Mouse (Mus musculus): Measurements from ENCODE around the gene Srp9.

The Srp9 gene

GRCm38 (mm10) chr1:182105023-182105422, 19.5 kb upstream of the Srp9 start:
- no peak for DNase-seq (ENCODE audit: low read depth, low spot score)

GRCm38 (mm10) chr1:182107251-182107650, 17.3 kb upstream of the Srp9 start:
- DNase-seq (ENCODE audit: low read depth, low spot score): no peak

- no peak for DNase-seq (ENCODE audit: low read depth, low spot score)
Measured at GRCm38 (mm10) chr1:182108397-182109099, 16.0 kb upstream of the Srp9 start.

- DNase-seq (ENCODE audit: low read depth, low spot score): no peak
Measured at GRCm38 (mm10) chr1:182110185-182110584, 14.4 kb upstream of the Srp9 start.

- no peak for DNase-seq (ENCODE audit: low read depth, low spot score)
Measured at GRCm38 (mm10) chr1:182110708-182111385, 13.7 kb upstream of the Srp9 start.

GRCm38 (mm10) chr1:182111386-182112317, 12.9 kb upstream of the Srp9 start:
- no peak for DNase-seq (ENCODE audit: low read depth, low spot score)

- DNase-seq (ENCODE audit: low read depth, low spot score): no peak
Measured at GRCm38 (mm10) chr1:182112385-182112784, 12.2 kb upstream of the Srp9 start.

GRCm38 (mm10) chr1:182113131-182113530, 11.4 kb upstream of the Srp9 start:
- DNase-seq (ENCODE audit: low read depth, low spot score): no peak

- DNase-seq (ENCODE audit: low read depth, low spot score): no peak
Measured at GRCm38 (mm10) chr1:182113587-182114500, 10.7 kb upstream of the Srp9 start.

- no peak for DNase-seq (ENCODE audit: low read depth, low spot score)
Measured at GRCm38 (mm10) chr1:182115197-182115596, 9.3 kb upstream of the Srp9 start.

- DNase-seq (ENCODE audit: low read depth, low spot score): no peak
Measured at GRCm38 (mm10) chr1:182115651-182116408, 8.7 kb upstream of the Srp9 start.

- no peak for DNase-seq (ENCODE audit: low read depth, low spot score)
Measured at GRCm38 (mm10) chr1:182122413-182122812, 2.1 kb upstream of the Srp9 start.

GRCm38 (mm10) chr1:182124924-182125368, 409 bp downstream of the Srp9 start:
- DNase-seq (ENCODE audit: low read depth, low spot score): peak; percentile 87

GRCm38 (mm10) chr1:182130830-182131229, 6.3 kb downstream of the Srp9 start:
- no peak for DNase-seq (ENCODE audit: low read depth, low spot score)

- no peak for DNase-seq (ENCODE audit: low read depth, low spot score)
Measured at GRCm38 (mm10) chr1:182137204-182138125, 12.9 kb downstream of the Srp9 start.

GRCm38 (mm10) chr1:182138172-182138571, 13.6 kb downstream of the Srp9 start:
- no peak for DNase-seq (ENCODE audit: low read depth, low spot score)

- no peak for DNase-seq (ENCODE audit: low read depth, low spot score)
Measured at GRCm38 (mm10) chr1:182139937-182140336, 15.4 kb downstream of the Srp9 start.

GRCm38 (mm10) chr1:182140370-182140769, 15.8 kb downstream of the Srp9 start:
- peak; percentile 13 for DNase-seq (ENCODE audit: low read depth, low spot score)

- no peak for DNase-seq (ENCODE audit: low read depth, low spot score)
Measured at GRCm38 (mm10) chr1:182142725-182143124, 18.2 kb downstream of the Srp9 start.

Data from telencephalon, adult 2 months (tissue).